Mouse (Mus musculus): ENCODE measurements around the gene Rabepk. TPM values are rescaled to one million over a fixed set of nuclear protein-coding genes. Genes with fewer than 3 reads are reported as not detected.
"Not testable (repeated sequence)": the region's sequence is repeated elsewhere in the genome, so short reads cannot be mapped to it uniquely, and the experiment has no call there.

Rabepk gene
- total RNA-seq, 2 experiments from 2014 or later, result 1.2 to 10.1 TPM

- ATAC-seq (replicated peaks; ENCODE audit: low FRiP score, poor library complexity, severe bottlenecking), result 0 out of 2 replicates have a peak, but pooled peaks have one; percentile 13
Measured at GRCm38 (mm10) chr2:34805364-34805950, 5.7 kb upstream of the Rabepk start.

GRCm38 (mm10) chr2:34804815-34805214, 5.1 kb upstream of the Rabepk start:
- peak; percentile 70 for ATAC-seq (replicated peaks; ENCODE audit: low FRiP score, poor library complexity, severe bottlenecking)

GRCm38 (mm10) chr2:34804172-34804571, 4.5 kb upstream of the Rabepk start:
- no peak for ATAC-seq (replicated peaks; ENCODE audit: low FRiP score, poor library complexity, severe bottlenecking)

- ATAC-seq (replicated peaks; ENCODE audit: low FRiP score, poor library complexity, severe bottlenecking), result no peak
Measured at GRCm38 (mm10) chr2:34803746-34804145, 4.0 kb upstream of the Rabepk start.

- peak; percentile 24 for ATAC-seq (replicated peaks; ENCODE audit: low FRiP score, poor library complexity, severe bottlenecking)
Measured at GRCm38 (mm10) chr2:34802565-34803245, 3.0 kb upstream of the Rabepk start.

- ATAC-seq (replicated peaks; ENCODE audit: low FRiP score, poor library complexity, severe bottlenecking), result peak; percentile 76
Measured at GRCm38 (mm10) chr2:34801516-34802482, 2.1 kb upstream of the Rabepk start.

GRCm38 (mm10) chr2:34800371-34800770, 659 bp upstream of the Rabepk start:
- ATAC-seq (replicated peaks; ENCODE audit: low FRiP score, poor library complexity, severe bottlenecking), result no peak

- peak; percentile 36; the same call in 1 of the 2 replicates for ATAC-seq (replicated peaks; ENCODE audit: low FRiP score, poor library complexity, severe bottlenecking)
Measured at GRCm38 (mm10) chr2:34795426-34795825, 4.3 kb downstream of the Rabepk start.

GRCm38 (mm10) chr2:34794511-34794910, 5.2 kb downstream of the Rabepk start:
- no peak for ATAC-seq (replicated peaks; ENCODE audit: low FRiP score, poor library complexity, severe bottlenecking)

- not testable (repeated sequence) for ATAC-seq (replicated peaks; ENCODE audit: low FRiP score, poor library complexity, severe bottlenecking)
Measured at GRCm38 (mm10) chr2:34792543-34792942, 7.2 kb downstream of the Rabepk start.

GRCm38 (mm10) chr2:34790282-34790681, 9.4 kb downstream of the Rabepk start:
- ATAC-seq (replicated peaks; ENCODE audit: low FRiP score, poor library complexity, severe bottlenecking), result peak; percentile 87

GRCm38 (mm10) chr2:34784085-34784484, 15.6 kb downstream of the Rabepk start:
- peak; percentile 79 for ATAC-seq (replicated peaks; ENCODE audit: low FRiP score, poor library complexity, severe bottlenecking)

GRCm38 (mm10) chr2:34783064-34784020, 16.4 kb downstream of the Rabepk start:
- peak; percentile 91 for ATAC-seq (replicated peaks; ENCODE audit: low FRiP score, poor library complexity, severe bottlenecking)

- ATAC-seq (replicated peaks; ENCODE audit: low FRiP score, poor library complexity, severe bottlenecking), result no peak
Measured at GRCm38 (mm10) chr2:34777237-34777868, 22.4 kb downstream of the Rabepk start.

GRCm38 (mm10) chr2:34774493-34774892, 25.2 kb downstream of the Rabepk start:
- ATAC-seq (replicated peaks; ENCODE audit: low FRiP score, poor library complexity, severe bottlenecking), result no peak

- no peak for ATAC-seq (replicated peaks; ENCODE audit: low FRiP score, poor library complexity, severe bottlenecking)
Measured at GRCm38 (mm10) chr2:34773673-34774072, 26.0 kb downstream of the Rabepk start.

- peak; percentile 59 for ATAC-seq (replicated peaks; ENCODE audit: low FRiP score, poor library complexity, severe bottlenecking)
Measured at GRCm38 (mm10) chr2:34772252-34773235, 27.2 kb downstream of the Rabepk start.

All from erythroblast, adult 5-6 weeks (primary cell).